Comparison of ENCODE assay signal across 12 mouse cellular contexts in genomic region chr3:149256891-149257290, GRCm38 (mm10).
DNase-seq lines count a peak whose midpoint lies in the region; ATAC-seq and TF ChIP-seq lines count a peak whose summit lies in the region.
"Had no signal": no experiment of that assay in that cellular context is flagged by ENCODE, and none has a peak within 500 bp of the region (broad histone marks: within the 10 kb centered on the region; RNA-seq: fewer than 3 reads in every experiment).

No protein-coding gene starts in this region.

- ATAC-seq in heart, postnatal 0 days (ENCODE audit: insufficient read depth, low read depth) = no peak
- ATAC-seq in intestine, postnatal 0 days = no peak
- ATAC-seq: CD4-positive, CD25-positive, alpha-beta regulatory T cell, adult 4 months had no signal

- H3K36me3 ChIP-seq in heart, postnatal 0 days (replicated peaks; ENCODE audit: control insufficient read depth, insufficient read depth, low read length) = no peaks in the 10 kb centered on the region
- no peaks in the 10 kb centered on the region for H3K36me3 ChIP-seq in intestine, postnatal 0 days (ENCODE audit: control insufficient read depth, insufficient read depth)
- H3K36me3 ChIP-seq: stomach, embryonic 15.5 days had no signal

- TF ChIP-seq CTCF in heart, postnatal 0 days (IDR thresholded peaks at IDR 0.05; ENCODE audit: low read depth) = no peak
- no peak for TF ChIP-seq CTCF in left cerebral cortex, adult 2 months (IDR thresholded peaks at IDR 0.05)
- no peak for TF ChIP-seq CTCF in brain, embryonic 14.5 days (IDR thresholded peaks at IDR 0.05; ENCODE audit: borderline replicate concordance, extremely low read depth, insufficient read depth, insufficient read length)
- TF ChIP-seq CTCF in intestine, postnatal 0 days (IDR thresholded peaks at IDR 0.05; ENCODE audit: low read depth) = no peak

- no peak for TF ChIP-seq POLR2A in brain, embryonic 14.5 days (IDR thresholded peaks at IDR 0.05; ENCODE audit: borderline replicate concordance, extremely low read depth, insufficient read depth, insufficient read length, poor library complexity, severe bottlenecking)

- no peak for DNase-seq in heart, postnatal 0 days (ENCODE audit: low spot score)
- DNase-seq in heart, adult 18-20 months = no peak
- DNase-seq in left cerebral cortex, adult 2 months (ENCODE audit: extremely low spot score in 1 of 2, low spot score in 2 of 2) = no peak
- no peak for DNase-seq in left cerebral cortex, adult 9 months (ENCODE audit: low spot score in 2 of 2)
- DNase-seq in brain, embryonic 14.5 days (ENCODE audit: low read depth) = peak; percentile 43
- no peak for DNase-seq in testis, postnatal 10 days (ENCODE audit: low spot score)
- DNase-seq: cerebellum, adult 9-11 months; thymus, postnatal 4 days had no signal

- H3K9ac ChIP-seq in heart, postnatal 0 days (replicated peaks; ENCODE audit: low read depth, low read length) = no peak overlapping the region
- H3K9ac ChIP-seq in intestine, postnatal 0 days (ENCODE audit: low read depth, low read length) = no peak overlapping the region
- H3K9ac ChIP-seq: stomach, embryonic 15.5 days had no signal

- no peak for TF ChIP-seq EP300 in heart, postnatal 0 days (IDR thresholded peaks at IDR 0.05; ENCODE audit: low read depth)

- 0 out of 2 replicates have a peak overlapping the region, but pooled peaks have one; percentile 2 for H3K27ac ChIP-seq in heart, postnatal 0 days (ENCODE audit: low read depth)
- H3K27ac ChIP-seq in left cerebral cortex, adult 2 months = peak overlapping the region; percentile 38; the same call in 1 of the 2 replicates
- H3K27ac ChIP-seq in intestine, postnatal 0 days (ENCODE audit: low read depth, low read length) = no peak overlapping the region
- H3K27ac ChIP-seq: stomach, embryonic 15.5 days had no signal

- peaks cover 15% of the 10 kb centered on the region; the same call in 1 of the 2 replicates for H3K4me1 ChIP-seq in heart, postnatal 0 days (ENCODE audit: control insufficient read depth, insufficient read depth)
- no peaks in the 10 kb centered on the region for H3K4me1 ChIP-seq in intestine, postnatal 0 days (replicated peaks; ENCODE audit: control insufficient read depth, insufficient read depth, low read length)
- H3K4me1 ChIP-seq: stomach, embryonic 15.5 days had no signal

- no peak overlapping the region for H3K4me3 ChIP-seq in heart, postnatal 0 days (ENCODE audit: low read depth, low read length)
- no peak overlapping the region for H3K4me3 ChIP-seq in left cerebral cortex, adult 2 months
- H3K4me3 ChIP-seq in intestine, postnatal 0 days (ENCODE audit: low read depth, low read length) = no peak overlapping the region
- H3K4me3 ChIP-seq: stomach, embryonic 15.5 days had no signal

- intact Hi-C loops in left cerebral cortex, adult 2 months (cut with DNase I) = no loop called here

- H3K9me3 ChIP-seq in heart, postnatal 0 days (replicated peaks; ENCODE audit: control insufficient read depth, low read length) = no peaks in the 10 kb centered on the region
- H3K9me3 ChIP-seq in intestine, postnatal 0 days (ENCODE audit: control insufficient read depth) = no peaks in the 10 kb centered on the region
- H3K9me3 ChIP-seq: stomach, embryonic 15.5 days had no signal

- no peaks in the 10 kb centered on the region for H3K27me3 ChIP-seq in heart, postnatal 0 days (ENCODE audit: control insufficient read depth, insufficient read depth, low read length)
- H3K27me3 ChIP-seq in intestine, postnatal 0 days (replicated peaks; ENCODE audit: control insufficient read depth, insufficient read depth, low read length) = no peaks in the 10 kb centered on the region
- H3K27me3 ChIP-seq: stomach, embryonic 15.5 days had no signal

- 46% methylated on average over 9 of the region's 9 CpGs for WGBS in heart, postnatal 0 days
- WGBS in intestine, postnatal 0 days = 46% methylated on average over 9 of the region's 9 CpGs

- peak overlapping the region; percentile 23; the same call in 1 of the 2 replicates for H3K4me2 ChIP-seq in heart, postnatal 0 days (ENCODE audit: low read depth, low read length)
- peak overlapping the region; percentile 7; the same call in 1 of the 2 replicates for H3K4me2 ChIP-seq in intestine, postnatal 0 days (replicated peaks; ENCODE audit: low read depth)
- H3K4me2 ChIP-seq: liver, embryonic 11.5 days; stomach, embryonic 15.5 days had no signal
